Mouse (Mus musculus): Measurements from ENCODE around the gene Mlh1.

DNA sequence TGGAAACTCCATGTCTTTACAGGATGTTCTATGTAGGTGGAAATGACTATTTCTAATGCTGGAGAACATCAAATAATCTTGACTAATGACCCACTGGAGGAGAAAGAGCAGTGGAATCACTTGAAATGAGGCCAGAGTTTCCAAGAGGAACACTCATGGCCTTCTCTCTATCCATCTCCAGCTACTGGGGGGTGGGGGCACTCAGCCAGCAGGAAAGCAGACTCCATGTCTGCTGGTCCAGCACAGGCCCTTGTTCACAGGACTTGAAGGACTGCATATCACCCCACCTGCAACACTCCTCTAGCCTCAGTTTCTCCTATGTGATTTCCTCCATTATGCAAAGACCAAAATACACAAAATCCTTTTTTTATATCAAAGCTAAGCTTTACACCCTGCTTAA, 33.9 kb downstream of the Mlh1 start:
- TF ChIP-seq FLI1 (IDR thresholded peaks at IDR 0.05; ENCODE audit: low read length) (no peak), GATA1 (IDR thresholded peaks at IDR 0.05; ENCODE audit: borderline replicate concordance, low read length) (no peak)

Measured in megakaryocyte, embryonic 14.5 days (primary cell).